Mouse (Mus musculus): ENCODE data around the gene Six3. TPM values are rescaled to one million over a fixed set of nuclear protein-coding genes. Genes with fewer than 3 reads are reported as not detected.
A peak's percentile ranks its signal among the peaks of the same experiment; 100 is the strongest.

Gene Six3
- polyA plus RNA-seq, 1 experiment from 2014 or later: 17.6 TPM

- H3K9ac ChIP-seq (replicated peaks; ENCODE audit: low read depth, low read length): no peak overlapping the region
- 0 out of 2 replicates have a peak, but pooled peaks cover under 1% of the 10 kb centered on the region for H3K27me3 ChIP-seq (replicated peaks; ENCODE audit: control insufficient read depth, insufficient read depth, low read length)
- no peaks in the 10 kb centered on the region for H3K36me3 ChIP-seq (ENCODE audit: control insufficient read depth, insufficient read depth)
- 39% methylated on average over 6 of the region's 6 CpGs for WGBS
- H3K4me2 ChIP-seq (ENCODE audit: low read length): no peak overlapping the region
- H3K4me1 ChIP-seq (replicated peaks; ENCODE audit: control insufficient read depth, insufficient read depth, low read length): no peaks in the 10 kb centered on the region
- no peak overlapping the region for H3K27ac ChIP-seq (ENCODE audit: low read length)
- H3K4me3 ChIP-seq (replicated peaks; ENCODE audit: low read length): no peak overlapping the region
- H3K9me3 ChIP-seq (ENCODE audit: control insufficient read depth, low read length): no peaks in the 10 kb centered on the region
- 0 out of 2 replicates have a peak, but pooled peaks have one; percentile 43 for ATAC-seq
Observed at GRCm38 (mm10) chr17:85591976-85592375, 21.4 kb upstream of the Six3 start.

DNA sequence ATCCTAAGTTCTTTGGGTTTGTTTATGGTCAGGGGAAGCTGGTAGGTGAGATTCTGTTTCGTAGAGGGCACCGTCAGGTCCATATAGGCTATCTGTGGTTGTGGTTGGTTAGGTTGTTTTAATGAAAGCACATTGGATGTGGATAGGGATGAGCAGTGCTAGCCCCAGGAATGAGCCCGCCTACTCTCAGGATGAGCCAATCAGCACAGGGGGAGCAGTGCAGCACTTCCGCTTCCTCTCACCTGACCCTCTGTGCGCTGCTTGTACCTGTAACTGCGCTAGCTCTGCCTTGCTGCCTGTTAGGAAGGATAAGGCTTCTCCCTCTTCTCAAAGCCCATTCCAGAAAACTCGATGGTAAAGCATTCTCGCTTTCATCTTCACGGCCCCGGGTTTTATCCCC is 17.6 kb upstream of the Six3 start:
- Histone ChIP-seq H3K27me3 (replicated peaks; ENCODE audit: control insufficient read depth, insufficient read depth, low read length) (0 out of 2 replicates have a peak, but pooled peaks cover 2% of the 10 kb centered on the region), H3K27ac (ENCODE audit: low read length) (no peak overlapping the region), H3K36me3 (ENCODE audit: control insufficient read depth, insufficient read depth) (no peaks in the 10 kb centered on the region), H3K9me3 (ENCODE audit: control insufficient read depth, low read length) (no peaks in the 10 kb centered on the region), H3K4me3 (replicated peaks; ENCODE audit: low read length) (no peak overlapping the region), H3K4me2 (ENCODE audit: low read length) (no peak overlapping the region), H3K9ac (replicated peaks; ENCODE audit: low read depth, low read length) (no peak overlapping the region), H3K4me1 (replicated peaks; ENCODE audit: control insufficient read depth, insufficient read depth, low read length) (no peaks in the 10 kb centered on the region)
- 75% methylated on average over 10 of the region's 10 CpGs for WGBS
- ATAC-seq: no peak

DNA sequence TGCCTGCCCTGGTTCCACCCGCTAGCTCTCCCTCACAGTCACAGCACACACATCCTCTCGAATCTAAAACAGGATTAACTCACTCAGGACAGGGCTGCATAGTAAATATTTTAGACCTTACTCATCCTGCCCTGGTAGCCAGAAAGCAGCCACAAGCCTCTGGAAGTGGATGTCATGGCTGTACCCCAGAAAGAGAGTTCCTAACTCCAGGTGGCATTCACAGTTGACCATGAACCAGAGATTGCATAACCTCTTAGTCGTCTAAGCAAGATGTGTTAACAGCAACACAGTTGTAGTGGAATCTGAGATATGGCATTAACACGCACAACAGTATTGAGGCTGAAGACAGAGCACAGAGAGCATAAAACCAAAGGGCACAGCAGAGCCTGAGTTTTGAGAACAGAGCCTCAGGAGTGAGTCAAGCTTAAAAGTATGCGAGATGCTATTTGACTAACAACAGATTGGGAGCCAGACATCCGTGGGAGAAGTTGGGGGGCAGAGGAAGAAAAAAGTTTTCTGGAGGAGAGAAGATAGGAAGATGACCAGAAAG is 17.0 kb upstream of the Six3 start:
- no peak for ATAC-seq
- no peak overlapping the region for H3K4me2 ChIP-seq (ENCODE audit: low read length)
- 66% methylated on average over 6 of the region's 6 CpGs for WGBS
- H3K9me3 ChIP-seq (ENCODE audit: control insufficient read depth, low read length): no peaks in the 10 kb centered on the region
- no peak overlapping the region for H3K9ac ChIP-seq (replicated peaks; ENCODE audit: low read depth, low read length)
- no peak overlapping the region for H3K4me3 ChIP-seq (replicated peaks; ENCODE audit: low read length)
- 0 out of 2 replicates have a peak, but pooled peaks cover 2% of the 10 kb centered on the region for H3K27me3 ChIP-seq (replicated peaks; ENCODE audit: control insufficient read depth, insufficient read depth, low read length)
- H3K27ac ChIP-seq (ENCODE audit: low read length): no peak overlapping the region
- H3K4me1 ChIP-seq (replicated peaks; ENCODE audit: control insufficient read depth, insufficient read depth, low read length): no peaks in the 10 kb centered on the region
- no peaks in the 10 kb centered on the region for H3K36me3 ChIP-seq (ENCODE audit: control insufficient read depth, insufficient read depth)

DNA sequence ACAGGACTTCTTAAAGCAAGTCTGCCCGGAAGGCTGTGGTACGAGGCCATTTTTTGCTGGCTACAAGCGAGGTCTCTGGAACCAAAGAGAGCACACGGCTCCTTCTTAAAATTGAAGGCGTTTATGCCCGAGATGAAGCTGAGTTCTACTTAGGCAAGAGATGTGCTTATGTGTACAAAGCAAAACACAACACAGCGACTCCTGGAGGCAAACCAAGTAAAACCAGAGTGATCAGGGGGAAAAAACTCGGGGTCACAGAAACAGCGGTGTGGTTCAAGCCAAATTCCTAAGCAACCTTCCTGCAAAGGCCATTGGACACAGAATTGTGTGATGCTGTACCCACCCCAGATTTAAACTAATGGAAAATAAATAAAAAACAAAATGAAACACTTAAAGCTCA is 13.9 kb upstream of the Six3 start:
- no peak overlapping the region for H3K4me2 ChIP-seq (ENCODE audit: low read length)
- no peak overlapping the region for H3K27ac ChIP-seq (ENCODE audit: low read length)
- no peaks in the 10 kb centered on the region for H3K4me1 ChIP-seq (replicated peaks; ENCODE audit: control insufficient read depth, insufficient read depth, low read length)
- ATAC-seq: no peak
- peaks cover 14% of the 10 kb centered on the region for H3K27me3 ChIP-seq (replicated peaks; ENCODE audit: control insufficient read depth, insufficient read depth, low read length)
- no peak overlapping the region for H3K4me3 ChIP-seq (replicated peaks; ENCODE audit: low read length)
- 39% methylated on average over 9 of the region's 9 CpGs for WGBS
- no peaks in the 10 kb centered on the region for H3K36me3 ChIP-seq (ENCODE audit: control insufficient read depth, insufficient read depth)
- H3K9me3 ChIP-seq (ENCODE audit: control insufficient read depth, low read length): no peaks in the 10 kb centered on the region
- H3K9ac ChIP-seq (replicated peaks; ENCODE audit: low read depth, low read length): no peak overlapping the region

DNA sequence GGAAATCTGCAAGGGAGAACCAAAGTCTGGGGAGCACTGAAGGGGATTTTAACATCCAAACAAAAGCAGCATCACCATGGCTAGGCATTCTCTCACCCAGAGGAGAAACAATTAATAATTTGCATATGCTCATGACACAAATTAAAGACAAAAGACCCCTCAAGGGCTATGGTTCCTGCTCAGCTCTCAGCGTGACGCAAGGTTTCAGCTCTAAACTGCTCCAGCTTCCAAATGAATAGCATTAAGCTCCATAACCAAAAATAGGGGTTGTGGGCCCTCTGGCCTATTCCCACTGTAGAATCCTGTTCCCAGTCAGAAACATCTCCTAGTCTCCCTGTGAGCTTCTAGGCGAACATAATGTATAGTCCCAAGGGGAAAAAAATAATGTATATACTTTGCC is 6.9 kb upstream of the Six3 start:
- ATAC-seq: peak; percentile 18; the same call in 1 of the 2 replicates
- 15% methylated on average over 3 of the region's 3 CpGs for WGBS
- Histone ChIP-seq H3K4me3 (replicated peaks; ENCODE audit: low read length) (no peak overlapping the region), H3K36me3 (ENCODE audit: control insufficient read depth, insufficient read depth) (no peaks in the 10 kb centered on the region), H3K4me1 (replicated peaks; ENCODE audit: control insufficient read depth, insufficient read depth, low read length) (peaks cover 15% of the 10 kb centered on the region), H3K9me3 (ENCODE audit: control insufficient read depth, low read length) (no peaks in the 10 kb centered on the region), H3K27ac (ENCODE audit: low read length) (no peak overlapping the region), H3K9ac (replicated peaks; ENCODE audit: low read depth, low read length) (no peak overlapping the region), H3K4me2 (ENCODE audit: low read length) (no peak overlapping the region), H3K27me3 (replicated peaks; ENCODE audit: control insufficient read depth, insufficient read depth, low read length) (peaks cover 63% of the 10 kb centered on the region)

DNA sequence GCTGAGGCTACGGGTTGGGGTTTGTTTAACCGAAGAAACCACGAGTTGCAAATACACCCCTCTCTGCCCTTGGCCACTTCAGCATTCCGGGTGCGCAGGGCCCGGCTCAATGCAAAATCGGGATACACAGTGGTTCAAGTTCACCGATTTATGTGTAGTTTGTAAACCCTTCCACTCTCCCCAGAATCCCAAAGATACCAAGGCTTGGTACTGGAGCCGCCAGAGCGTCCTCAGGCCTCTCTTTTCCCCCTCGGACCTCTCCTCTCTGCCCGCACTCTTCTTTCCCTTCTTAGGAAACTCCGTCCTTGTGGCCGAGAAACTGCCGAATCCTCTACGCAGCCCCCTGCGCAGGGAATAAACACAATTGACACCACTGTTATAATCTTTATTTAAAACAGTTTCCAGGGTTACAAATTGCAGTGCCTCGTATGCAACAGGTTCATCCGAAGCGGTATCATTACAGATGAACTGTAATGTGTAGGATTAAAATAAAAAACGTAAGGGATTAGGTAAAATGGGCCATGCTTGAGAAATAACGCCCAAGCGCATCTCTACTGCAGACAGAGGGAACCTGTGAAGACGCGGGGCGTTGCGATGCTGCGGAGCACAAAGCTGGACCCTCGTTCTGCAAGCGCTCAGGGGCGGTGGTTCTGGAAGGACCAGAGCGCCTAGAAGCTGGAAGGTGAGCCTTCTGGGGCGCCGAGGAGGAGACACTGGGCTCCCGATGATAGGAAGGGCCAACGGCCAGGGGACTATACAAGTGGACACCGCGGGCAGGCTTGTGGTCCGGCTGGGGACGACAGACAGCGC is 5.6 kb upstream of the Six3 start:
- Histone ChIP-seq H3K4me3 (replicated peaks; ENCODE audit: low read length) (no peak overlapping the region), H3K27ac (ENCODE audit: low read length) (no peak overlapping the region), H3K36me3 (ENCODE audit: control insufficient read depth, insufficient read depth) (no peaks in the 10 kb centered on the region), H3K4me1 (replicated peaks; ENCODE audit: control insufficient read depth, insufficient read depth, low read length) (peaks cover 18% of the 10 kb centered on the region), H3K27me3 (replicated peaks; ENCODE audit: control insufficient read depth, insufficient read depth, low read length) (peaks cover 76% of the 10 kb centered on the region), H3K9ac (replicated peaks; ENCODE audit: low read depth, low read length) (0 out of 2 replicates have a peak overlapping the region, but pooled peaks have one; percentile 2), H3K9me3 (ENCODE audit: control insufficient read depth, low read length) (no peaks in the 10 kb centered on the region), H3K4me2 (ENCODE audit: low read length) (peak overlapping the region; percentile 17)
- no peak for ATAC-seq
- 9% methylated on average over 41 of the region's 41 CpGs for WGBS

- Histone ChIP-seq H3K9ac (replicated peaks; ENCODE audit: low read depth, low read length) (0 out of 2 replicates have a peak overlapping the region, but pooled peaks have one; percentile 2), H3K27me3 (replicated peaks; ENCODE audit: control insufficient read depth, insufficient read depth, low read length) (peaks cover 76% of the 10 kb centered on the region), H3K27ac (ENCODE audit: low read length) (no peak overlapping the region), H3K36me3 (ENCODE audit: control insufficient read depth, insufficient read depth) (no peaks in the 10 kb centered on the region), H3K4me2 (ENCODE audit: low read length) (peak overlapping the region; percentile 37), H3K4me3 (replicated peaks; ENCODE audit: low read length) (peak overlapping the region; percentile 14; the same call in 1 of the 2 replicates), H3K4me1 (replicated peaks; ENCODE audit: control insufficient read depth, insufficient read depth, low read length) (peaks cover 21% of the 10 kb centered on the region), H3K9me3 (ENCODE audit: control insufficient read depth, low read length) (no peaks in the 10 kb centered on the region)
- WGBS: 3% methylated on average over 41 of the region's 42 CpGs
- ATAC-seq: no peak
Observed at GRCm38 (mm10) chr17:85608366-85609093, 4.9 kb upstream of the Six3 start.

DNA sequence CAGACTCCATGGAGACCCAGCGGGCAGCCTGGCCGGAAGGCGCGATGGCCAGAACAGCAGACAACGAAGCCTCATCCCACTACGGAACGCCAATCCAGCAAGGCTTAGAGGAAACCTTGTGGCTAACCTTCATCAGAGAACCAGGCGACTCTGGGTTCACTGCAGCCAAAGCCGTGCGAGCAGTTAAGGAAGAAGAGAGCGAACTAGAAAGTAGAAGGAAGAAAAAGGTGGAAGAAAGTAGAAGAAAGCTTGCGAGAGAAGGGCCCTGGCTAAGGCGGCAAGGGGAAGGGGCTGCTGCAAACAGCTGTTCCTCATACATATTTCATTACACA is 4.3 kb upstream of the Six3 start:
- WGBS: 8% methylated on average over 13 of the region's 13 CpGs
- ATAC-seq: no peak
- Histone ChIP-seq H3K9ac (replicated peaks; ENCODE audit: low read depth, low read length) (no peak overlapping the region), H3K27ac (ENCODE audit: low read length) (no peak overlapping the region), H3K4me1 (replicated peaks; ENCODE audit: control insufficient read depth, insufficient read depth, low read length) (peaks cover 23% of the 10 kb centered on the region), H3K36me3 (ENCODE audit: control insufficient read depth, insufficient read depth) (no peaks in the 10 kb centered on the region), H3K9me3 (ENCODE audit: control insufficient read depth, low read length) (no peaks in the 10 kb centered on the region), H3K4me3 (replicated peaks; ENCODE audit: low read length) (peak overlapping the region; percentile 14; the same call in 1 of the 2 replicates), H3K4me2 (ENCODE audit: low read length) (peak overlapping the region; percentile 37), H3K27me3 (replicated peaks; ENCODE audit: control insufficient read depth, insufficient read depth, low read length) (peaks cover 81% of the 10 kb centered on the region)
